Mouse (Mus musculus) neural tube, embryonic 14.5 days (tissue): ENCODE data around the gene Scd3. TPM values are rescaled to one million over a fixed set of nuclear protein-coding genes. Genes with fewer than 3 reads are reported as not detected.
"Not testable (repeated sequence)": the region's sequence is repeated elsewhere in the genome, so short reads cannot be mapped to it uniquely, and the experiment has no call there.

ENCODE experiments used
- ATAC-seq: fragments of 200-750 bp; cut with Nextera tagmentation; 2 replicates; pipeline ENCODE4 v1.8.0; 2017; ENCODE audit warnings: low read depth, mild to moderate bottlenecking, moderate TSS enrichment, moderate library complexity
- H3K27ac ChIP-seq: fragments of 300-500 bp; sonication (generic); 2 replicates; pipeline ENCODE4 v1.5.1; 2014; ENCODE audit warnings: low read depth, mild to moderate bottlenecking, control low read depth, low read length, moderate library complexity, mixed read lengths
- H3K27me3 ChIP-seq: fragments of 300-500 bp; sonication (generic); 2 replicates; pipeline ENCODE4 v1.6.1; 2014; ENCODE audit warnings: low read length; ENCODE audit not compliant: control insufficient read depth, insufficient read depth
- H3K36me3 ChIP-seq: fragments of 300-500 bp; sonication (generic); 2 replicates; pipeline ENCODE4 v1.6.1; 2014; ENCODE audit warnings: low read length, mixed read lengths; ENCODE audit not compliant: control insufficient read depth, insufficient read depth
- H3K4me1 ChIP-seq: fragments of 300-500 bp; sonication (generic); 2 replicates; pipeline ENCODE4 v1.6.1; 2014; ENCODE audit warnings: low read length; ENCODE audit not compliant: control insufficient read depth, insufficient read depth
- H3K4me2 ChIP-seq: fragments of 300-500 bp; sonication (generic); 2 replicates; pipeline ENCODE4 v1.6.1; 2014; ENCODE audit warnings: mild to moderate bottlenecking, low read depth, low read length, control low read depth
- H3K4me3 ChIP-seq: fragments of 300-500 bp; sonication (generic); 2 replicates; pipeline ENCODE4 v1.5.1; 2014; ENCODE audit warnings: low read depth, low read length, control low read depth, mixed read lengths
- H3K9ac ChIP-seq: fragments of 300-500 bp; sonication (generic); replicated peaks from 2 replicates; pipeline ENCODE4 v1.6.1; 2014; ENCODE audit warnings: low read depth, mild to moderate bottlenecking, control low read depth, low read length, mixed read lengths
- H3K9me3 ChIP-seq: fragments of 300-500 bp; sonication (generic); 2 replicates; pipeline ENCODE4 v1.6.1; 2016; ENCODE audit warnings: low read length; ENCODE audit not compliant: control insufficient read depth
- WGBS: fragments of 180-500 bp; shearing (Covaris S2); extraction: QIAGEN DNeasy Blood & Tissue Kit; methylation state at CpG from one replicate; pipeline ENCODE4 v1.1.7; 2014; 5-methylcytosine and 5-hydroxymethylcytosine counted together
- polyA plus RNA-seq: library from polyadenylated mRNA; unstranded; fragments of >200 nt; fragmentation: Nextera tagmentation; extraction: Ambion mirVana; gene quantifications from 2 replicates; pipeline ENCODE4 v1.2.1, GENCODE M21; 2014

Scd3 gene
- polyA plus RNA-seq, 1 experiment from 2014 or later, result 4.0 TPM

GRCm38 (mm10) chr19:44247281-44248080 lies 44.4 kb downstream of the Scd3 start:
- Histone ChIP-seq H3K27me3 (no peaks in the 10 kb centered on the region), H3K9me3 (no peaks in the 10 kb centered on the region), H3K9ac (peak overlapping the region; percentile 60), H3K4me2 (peak overlapping the region; percentile 86), H3K4me3 (peak overlapping the region; percentile 41), H3K36me3 (no peaks in the 10 kb centered on the region), H3K27ac (peak overlapping the region; percentile 88), H3K4me1 (peaks cover 16% of the 10 kb centered on the region)
- 2% methylated on average over 25 of the region's 25 CpGs for WGBS
- no peak; the same call in 1 of the 2 replicates for ATAC-seq

- Histone ChIP-seq H3K27me3 (no peaks in the 10 kb centered on the region), H3K27ac (peak overlapping the region; percentile 88), H3K4me1 (peaks cover 16% of the 10 kb centered on the region), H3K4me3 (peak overlapping the region; percentile 41), H3K4me2 (peak overlapping the region; percentile 86), H3K36me3 (no peaks in the 10 kb centered on the region), H3K9me3 (no peaks in the 10 kb centered on the region), H3K9ac (peak overlapping the region; percentile 60)
- WGBS, result 2% methylated on average over 36 of the region's 36 CpGs
- ATAC-seq, result peak; percentile 97
These were observed 45.2 kb downstream of the Scd3 start for GRCm38 (mm10) chr19:44248081-44248853.

GRCm38 (mm10) chr19:44248854-44249351 lies 45.8 kb downstream of the Scd3 start:
- ATAC-seq, result no peak

GRCm38 (mm10) chr19:44251138-44251537 lies 48.1 kb downstream of the Scd3 start:
- H3K36me3 ChIP-seq, H3K27me3 ChIP-seq, H3K9me3 ChIP-seq, H3K9ac ChIP-seq, H3K4me3 ChIP-seq, H3K27ac ChIP-seq, H3K4me2 ChIP-seq, ATAC-seq: not testable (repeated sequence)
- 92% methylated on average over 6 of the region's 6 CpGs for WGBS
- H3K4me1 ChIP-seq, result peaks cover 14% of the 10 kb centered on the region

More at GRCm38 (mm10) chr19:44248854-44249351, 45.8 kb downstream of the Scd3 start:
- Histone ChIP-seq H3K9me3 (no peaks in the 10 kb centered on the region), H3K4me3 (no peak overlapping the region), H3K27me3 (no peaks in the 10 kb centered on the region), H3K4me2 (no peak overlapping the region), H3K4me1 (peaks cover 16% of the 10 kb centered on the region), H3K27ac (peak overlapping the region; percentile 88; the same call in 1 of the 2 replicates), H3K9ac (no peak overlapping the region), H3K36me3 (no peaks in the 10 kb centered on the region)
- 64% methylated on average over 11 of the region's 11 CpGs for WGBS

GRCm38 (mm10) chr19:44251936-44252558 lies 49.0 kb downstream of the Scd3 start:
- no peak overlapping the region for H3K4me3 ChIP-seq
- no peak overlapping the region for H3K27ac ChIP-seq
- peaks cover 5% of the 10 kb centered on the region for H3K4me1 ChIP-seq
- no peak for ATAC-seq
- WGBS, result 76% methylated on average over 12 of the region's 12 CpGs
- no peaks in the 10 kb centered on the region for H3K36me3 ChIP-seq
- H3K9ac ChIP-seq, result no peak overlapping the region
- H3K27me3 ChIP-seq, result no peaks in the 10 kb centered on the region
- H3K4me2 ChIP-seq, result no peak overlapping the region
- H3K9me3 ChIP-seq, result no peaks in the 10 kb centered on the region

GRCm38 (mm10) chr19:44254106-44254505 lies 51.0 kb downstream of the Scd3 start:
- H3K4me3 ChIP-seq, H3K9ac ChIP-seq, H3K9me3 ChIP-seq, H3K4me2 ChIP-seq, H3K4me1 ChIP-seq, H3K27me3 ChIP-seq, ATAC-seq, H3K36me3 ChIP-seq, H3K27ac ChIP-seq: not testable (repeated sequence)
- WGBS, result 85% methylated on average over 2 of the region's 4 CpGs

GRCm38 (mm10) chr19:44257377-44257966 lies 54.4 kb downstream of the Scd3 start:
- H3K27ac ChIP-seq, result no peak overlapping the region
- H3K27me3 ChIP-seq, result no peaks in the 10 kb centered on the region
- no peak overlapping the region for H3K4me2 ChIP-seq
- no peaks in the 10 kb centered on the region for H3K9me3 ChIP-seq
- H3K4me1 ChIP-seq, result no peaks in the 10 kb centered on the region
- no peak overlapping the region for H3K4me3 ChIP-seq
- H3K36me3 ChIP-seq, result no peaks in the 10 kb centered on the region
- ATAC-seq, result no peak
- 95% methylated on average over 13 of the region's 13 CpGs for WGBS
- H3K9ac ChIP-seq, result no peak overlapping the region

- Histone ChIP-seq H3K4me2 (no peak overlapping the region), H3K27ac (no peak overlapping the region), H3K36me3 (no peaks in the 10 kb centered on the region), H3K27me3 (no peaks in the 10 kb centered on the region), H3K4me1 (no peaks in the 10 kb centered on the region), H3K4me3 (no peak overlapping the region), H3K9ac (no peak overlapping the region), H3K9me3 (no peaks in the 10 kb centered on the region)
- WGBS, result 84% methylated on average over 4 of the region's 4 CpGs
- no peak for ATAC-seq
These were observed 56.4 kb downstream of the Scd3 start for GRCm38 (mm10) chr19:44259484-44259883.
